Mouse (Mus musculus): ENCODE data around the gene Ogdh. TPM values are rescaled to one million over a fixed set of nuclear protein-coding genes. Genes with fewer than 3 reads are reported as not detected.

Ogdh gene
- polyA plus RNA-seq, 1 experiment from 2014 or later, result 123 TPM

- Histone ChIP-seq H3K9me3 (ENCODE audit: control insufficient read depth, low read length) (no peaks in the 10 kb centered on the region), H3K4me2 (replicated peaks) (no peak overlapping the region), H3K27me3 (ENCODE audit: control insufficient read depth, insufficient read depth, low read length) (no peaks in the 10 kb centered on the region), H3K4me1 (replicated peaks; ENCODE audit: control insufficient read depth, insufficient read depth, low read length) (no peaks in the 10 kb centered on the region), H3K4me3 (replicated peaks; ENCODE audit: low read length) (no peak overlapping the region), H3K36me3 (replicated peaks; ENCODE audit: control insufficient read depth, insufficient read depth) (peaks cover 59% of the 10 kb centered on the region), H3K27ac (no peak overlapping the region), H3K9ac (no peak overlapping the region)
- ATAC-seq (ENCODE audit: low FRiP score) (no peak), DNase-seq (ENCODE audit: low spot score) (no peak)
- WGBS, result 91% methylated on average over 7 of the region's 7 CpGs
These were observed 22.5 kb downstream of the Ogdh start for GRCm38 (mm10) chr11:6313874-6314406.

- no peak overlapping the region for H3K4me3 ChIP-seq (replicated peaks; ENCODE audit: low read length)
- ATAC-seq (ENCODE audit: low FRiP score) (no peak), DNase-seq (ENCODE audit: low spot score) (no peak)
- no peak overlapping the region for H3K9ac ChIP-seq
- no peak overlapping the region for H3K27ac ChIP-seq
- H3K27me3 ChIP-seq (ENCODE audit: control insufficient read depth, insufficient read depth, low read length), result no peaks in the 10 kb centered on the region
- H3K36me3 ChIP-seq (replicated peaks; ENCODE audit: control insufficient read depth, insufficient read depth), result peaks cover 54% of the 10 kb centered on the region
- 84% methylated on average over 11 of the region's 11 CpGs for WGBS
- H3K4me1 ChIP-seq (replicated peaks; ENCODE audit: control insufficient read depth, insufficient read depth, low read length), result no peaks in the 10 kb centered on the region
- no peaks in the 10 kb centered on the region for H3K9me3 ChIP-seq (ENCODE audit: control insufficient read depth, low read length)
- no peak overlapping the region for H3K4me2 ChIP-seq (replicated peaks)
These were observed 25.4 kb downstream of the Ogdh start for GRCm38 (mm10) chr11:6316821-6317220.

GRCm38 (mm10) chr11:6318559-6318958 lies 27.1 kb downstream of the Ogdh start:
- 93% methylated on average over 5 of the region's 5 CpGs for WGBS
- Histone ChIP-seq H3K4me3 (replicated peaks; ENCODE audit: low read length) (no peak overlapping the region), H3K36me3 (replicated peaks; ENCODE audit: control insufficient read depth, insufficient read depth) (peaks cover 57% of the 10 kb centered on the region), H3K9me3 (ENCODE audit: control insufficient read depth, low read length) (no peaks in the 10 kb centered on the region), H3K4me2 (replicated peaks) (no peak overlapping the region), H3K4me1 (replicated peaks; ENCODE audit: control insufficient read depth, insufficient read depth, low read length) (no peaks in the 10 kb centered on the region), H3K27ac (no peak overlapping the region), H3K9ac (no peak overlapping the region), H3K27me3 (ENCODE audit: control insufficient read depth, insufficient read depth, low read length) (no peaks in the 10 kb centered on the region)
- ATAC-seq (ENCODE audit: low FRiP score) (no peak), DNase-seq (ENCODE audit: low spot score) (no peak)

GRCm38 (mm10) chr11:6319374-6319773 lies 27.9 kb downstream of the Ogdh start:
- Histone ChIP-seq H3K36me3 (replicated peaks; ENCODE audit: control insufficient read depth, insufficient read depth) (peaks cover 51% of the 10 kb centered on the region), H3K27ac (no peak overlapping the region), H3K4me3 (replicated peaks; ENCODE audit: low read length) (no peak overlapping the region), H3K9ac (no peak overlapping the region), H3K9me3 (ENCODE audit: control insufficient read depth, low read length) (no peaks in the 10 kb centered on the region), H3K4me2 (replicated peaks) (no peak overlapping the region), H3K27me3 (ENCODE audit: control insufficient read depth, insufficient read depth, low read length) (no peaks in the 10 kb centered on the region), H3K4me1 (replicated peaks; ENCODE audit: control insufficient read depth, insufficient read depth, low read length) (no peaks in the 10 kb centered on the region)
- DNase-seq (ENCODE audit: low spot score) (no peak), ATAC-seq (ENCODE audit: low FRiP score) (no peak)
- 90% methylated on average over 2 of the region's 2 CpGs for WGBS

- 94% methylated on average over 2 of the region's 2 CpGs for WGBS
- H3K4me2 ChIP-seq (replicated peaks), result no peak overlapping the region
- ATAC-seq (ENCODE audit: low FRiP score), result no peak
These were observed 30.7 kb downstream of the Ogdh start for GRCm38 (mm10) chr11:6322086-6322485.

GRCm38 (mm10) chr11:6323348-6323747 lies 31.9 kb downstream of the Ogdh start:
- DNase-seq (ENCODE audit: low spot score) (no peak), ATAC-seq (ENCODE audit: low FRiP score) (no peak)
- Histone ChIP-seq H3K4me1 (replicated peaks; ENCODE audit: control insufficient read depth, insufficient read depth, low read length) (no peaks in the 10 kb centered on the region), H3K36me3 (replicated peaks; ENCODE audit: control insufficient read depth, insufficient read depth) (peaks cover 30% of the 10 kb centered on the region), H3K9me3 (ENCODE audit: control insufficient read depth, low read length) (no peaks in the 10 kb centered on the region), H3K27me3 (ENCODE audit: control insufficient read depth, insufficient read depth, low read length) (no peaks in the 10 kb centered on the region), H3K9ac (no peak overlapping the region), H3K4me2 (replicated peaks) (no peak overlapping the region), H3K27ac (no peak overlapping the region), H3K4me3 (replicated peaks; ENCODE audit: low read length) (no peak overlapping the region)
- 93% methylated on average over 5 of the region's 5 CpGs for WGBS

More at GRCm38 (mm10) chr11:6322086-6322485, 30.7 kb downstream of the Ogdh start:
- Histone ChIP-seq H3K4me3 (replicated peaks; ENCODE audit: low read length) (no peak overlapping the region), H3K27me3 (ENCODE audit: control insufficient read depth, insufficient read depth, low read length) (no peaks in the 10 kb centered on the region), H3K27ac (no peak overlapping the region), H3K4me1 (replicated peaks; ENCODE audit: control insufficient read depth, insufficient read depth, low read length) (no peaks in the 10 kb centered on the region), H3K9me3 (ENCODE audit: control insufficient read depth, low read length) (no peaks in the 10 kb centered on the region), H3K36me3 (replicated peaks; ENCODE audit: control insufficient read depth, insufficient read depth) (peaks cover 40% of the 10 kb centered on the region), H3K9ac (no peak overlapping the region)
- DNase-seq (ENCODE audit: low spot score), result no peak

GRCm38 (mm10) chr11:6331256-6331655 lies 39.8 kb downstream of the Ogdh start:
- H3K27ac ChIP-seq, result no peak overlapping the region
- WGBS, result 94% methylated on average over 7 of the region's 7 CpGs
- H3K9ac ChIP-seq, result no peak overlapping the region
- no peak for ATAC-seq (ENCODE audit: low FRiP score)
- no peak for DNase-seq (ENCODE audit: low spot score)
- H3K4me2 ChIP-seq (replicated peaks), result no peak overlapping the region
- peaks cover 30% of the 10 kb centered on the region; the same call in 1 of the 2 replicates for H3K36me3 ChIP-seq (replicated peaks; ENCODE audit: control insufficient read depth, insufficient read depth)
- H3K27me3 ChIP-seq (ENCODE audit: control insufficient read depth, insufficient read depth, low read length), result no peaks in the 10 kb centered on the region
- no peaks in the 10 kb centered on the region for H3K9me3 ChIP-seq (ENCODE audit: control insufficient read depth, low read length)
- H3K4me3 ChIP-seq (replicated peaks; ENCODE audit: low read length), result no peak overlapping the region
- no peaks in the 10 kb centered on the region for H3K4me1 ChIP-seq (replicated peaks; ENCODE audit: control insufficient read depth, insufficient read depth, low read length)

GRCm38 (mm10) chr11:6332606-6333005 lies 41.2 kb downstream of the Ogdh start:
- H3K4me2 ChIP-seq (replicated peaks), result no peak overlapping the region
- H3K4me1 ChIP-seq (replicated peaks; ENCODE audit: control insufficient read depth, insufficient read depth, low read length), result no peaks in the 10 kb centered on the region
- ATAC-seq (ENCODE audit: low FRiP score) (no peak), DNase-seq (ENCODE audit: low spot score) (no peak)
- H3K27ac ChIP-seq, result no peak overlapping the region
- H3K27me3 ChIP-seq (ENCODE audit: control insufficient read depth, insufficient read depth, low read length), result no peaks in the 10 kb centered on the region
- H3K36me3 ChIP-seq (replicated peaks; ENCODE audit: control insufficient read depth, insufficient read depth), result peaks cover 30% of the 10 kb centered on the region; the same call in 1 of the 2 replicates
- H3K9ac ChIP-seq, result no peak overlapping the region
- no peaks in the 10 kb centered on the region for H3K9me3 ChIP-seq (ENCODE audit: control insufficient read depth, low read length)
- H3K4me3 ChIP-seq (replicated peaks; ENCODE audit: low read length), result no peak overlapping the region
- WGBS, result 95% methylated on average over 3 of the region's 3 CpGs

GRCm38 (mm10) chr11:6333403-6333802 lies 42.0 kb downstream of the Ogdh start:
- no peaks in the 10 kb centered on the region for H3K4me1 ChIP-seq (replicated peaks; ENCODE audit: control insufficient read depth, insufficient read depth, low read length)
- no peak overlapping the region for H3K4me2 ChIP-seq (replicated peaks)
- no peak for ATAC-seq (ENCODE audit: low FRiP score)
- H3K36me3 ChIP-seq (replicated peaks; ENCODE audit: control insufficient read depth, insufficient read depth), result peaks cover 33% of the 10 kb centered on the region; the same call in 1 of the 2 replicates
- H3K4me3 ChIP-seq (replicated peaks; ENCODE audit: low read length), result no peak overlapping the region
- H3K27ac ChIP-seq, result no peak overlapping the region
- no peak overlapping the region for H3K9ac ChIP-seq
- DNase-seq (ENCODE audit: low spot score), result no peak
- H3K27me3 ChIP-seq (ENCODE audit: control insufficient read depth, insufficient read depth, low read length), result no peaks in the 10 kb centered on the region
- 91% methylated on average over 7 of the region's 7 CpGs for WGBS
- no peaks in the 10 kb centered on the region for H3K9me3 ChIP-seq (ENCODE audit: control insufficient read depth, low read length)

- H3K36me3 ChIP-seq (replicated peaks; ENCODE audit: control insufficient read depth, insufficient read depth), result peaks cover 43% of the 10 kb centered on the region
- H3K4me1 ChIP-seq (replicated peaks; ENCODE audit: control insufficient read depth, insufficient read depth, low read length), result no peaks in the 10 kb centered on the region
- H3K4me3 ChIP-seq (replicated peaks; ENCODE audit: low read length), result no peak overlapping the region
- no peak overlapping the region for H3K27ac ChIP-seq
- H3K9me3 ChIP-seq (ENCODE audit: control insufficient read depth, low read length), result no peaks in the 10 kb centered on the region
- H3K9ac ChIP-seq, result no peak overlapping the region
- no peak for DNase-seq (ENCODE audit: low spot score)
- no peaks in the 10 kb centered on the region for H3K27me3 ChIP-seq (ENCODE audit: control insufficient read depth, insufficient read depth, low read length)
- 93% methylated on average over 7 of the region's 7 CpGs for WGBS
- ATAC-seq (ENCODE audit: low FRiP score), result no peak
- H3K4me2 ChIP-seq (replicated peaks), result no peak overlapping the region
These were observed 43.9 kb downstream of the Ogdh start for GRCm38 (mm10) chr11:6335321-6335720.

Data from hindbrain, embryonic 14.5 days (tissue).